Mouse (Mus musculus): Measurements from ENCODE around the gene Fibcd1. TPM values are rescaled to one million over a fixed set of nuclear protein-coding genes. Genes with fewer than 3 reads are reported as not detected.

Gene Fibcd1
- total RNA-seq, 2 experiments from 2014 or later: not detected

GRCm38 (mm10) chr2:31776479-31776878 lies 69.3 kb downstream of the Fibcd1 start:
- ATAC-seq (replicated peaks; ENCODE audit: poor library complexity, severe bottlenecking): no peak

- peak; percentile 76 for ATAC-seq (replicated peaks; ENCODE audit: poor library complexity, severe bottlenecking)
Measured at GRCm38 (mm10) chr2:31770781-31771441, 74.9 kb downstream of the Fibcd1 start.

- peak; percentile 52 for ATAC-seq (replicated peaks; ENCODE audit: poor library complexity, severe bottlenecking)
Measured at GRCm38 (mm10) chr2:31769631-31770111, 76.1 kb downstream of the Fibcd1 start.

- ATAC-seq (replicated peaks; ENCODE audit: poor library complexity, severe bottlenecking): peak; percentile 68
Measured at GRCm38 (mm10) chr2:31769115-31769514, 76.7 kb downstream of the Fibcd1 start.

GRCm38 (mm10) chr2:31767815-31768214 lies 78.0 kb downstream of the Fibcd1 start:
- no peak for ATAC-seq (replicated peaks; ENCODE audit: poor library complexity, severe bottlenecking)

GRCm38 (mm10) chr2:31767104-31767503 lies 78.7 kb downstream of the Fibcd1 start:
- ATAC-seq (replicated peaks; ENCODE audit: poor library complexity, severe bottlenecking): no peak

Other genes starting within 250 kb of the Fibcd1 start
- not detected in 2 replicates for gene Prdm12, start 206.0 kb downstream of the Fibcd1 start, total RNA-seq (2014; fragmentation: Nextera tagmentation)
- gene Prdm12, start 206.0 kb downstream of the Fibcd1 start, total RNA-seq (2017): not detected in 2 replicates
- gene Exosc2, start 175.3 kb downstream of the Fibcd1 start, total RNA-seq (2014; fragmentation: Nextera tagmentation): 58.1 and 68.7 TPM in 2 replicates
- gene Exosc2, start 175.3 kb downstream of the Fibcd1 start, total RNA-seq (2017): 59.2 and 59.7 TPM in 2 replicates
- 41.9 and 65.4 TPM in 2 replicates for gene Abl1, start 157.6 kb downstream of the Fibcd1 start, total RNA-seq (2014; fragmentation: Nextera tagmentation)
- gene Abl1, start 157.6 kb downstream of the Fibcd1 start, total RNA-seq (2017): 21.0 and 24.5 TPM in 2 replicates
- gene Qrfp, start 35.4 kb downstream of the Fibcd1 start, total RNA-seq (2014; fragmentation: Nextera tagmentation): not detected in 2 replicates
- not detected in 2 replicates for gene Qrfp, start 35.4 kb downstream of the Fibcd1 start, total RNA-seq (2017)
- gene Lamc3, start 41.3 kb upstream of the Fibcd1 start, total RNA-seq (2014; fragmentation: Nextera tagmentation): not detected in 2 replicates
- gene Lamc3, start 41.3 kb upstream of the Fibcd1 start, total RNA-seq (2017): not detected in 2 replicates
- not detected in 2 replicates for gene Aif1l, start 104.1 kb upstream of the Fibcd1 start, total RNA-seq (2014; fragmentation: Nextera tagmentation)
- gene Aif1l, start 104.1 kb upstream of the Fibcd1 start, total RNA-seq (2017): 0.30 TPM in 1 of 2 replicates, not detected in the other
- gene Nup214, start 128.4 kb upstream of the Fibcd1 start, total RNA-seq (2014; fragmentation: Nextera tagmentation): 91.0 and 145 TPM in 2 replicates
- gene Nup214, start 128.4 kb upstream of the Fibcd1 start, total RNA-seq (2017): 52.2 and 55.5 TPM in 2 replicates
- 10.9 and 11.9 TPM in 2 replicates for gene Fam78a, start 238.9 kb upstream of the Fibcd1 start, total RNA-seq (2014; fragmentation: Nextera tagmentation)
- gene Fam78a, start 238.9 kb upstream of the Fibcd1 start, total RNA-seq (2017): 6.5 and 8.6 TPM in 2 replicates
- 2.6 TPM in 1 of 2 replicates, not detected in the other for gene Plpp7, start 249.5 kb upstream of the Fibcd1 start, total RNA-seq (2014; fragmentation: Nextera tagmentation)
- gene Plpp7, start 249.5 kb upstream of the Fibcd1 start, total RNA-seq (2017): 0.56 and 0.77 TPM in 2 replicates